Comparison of ENCODE assay signal across 9 mouse cellular contexts in the genomic region with DNA sequence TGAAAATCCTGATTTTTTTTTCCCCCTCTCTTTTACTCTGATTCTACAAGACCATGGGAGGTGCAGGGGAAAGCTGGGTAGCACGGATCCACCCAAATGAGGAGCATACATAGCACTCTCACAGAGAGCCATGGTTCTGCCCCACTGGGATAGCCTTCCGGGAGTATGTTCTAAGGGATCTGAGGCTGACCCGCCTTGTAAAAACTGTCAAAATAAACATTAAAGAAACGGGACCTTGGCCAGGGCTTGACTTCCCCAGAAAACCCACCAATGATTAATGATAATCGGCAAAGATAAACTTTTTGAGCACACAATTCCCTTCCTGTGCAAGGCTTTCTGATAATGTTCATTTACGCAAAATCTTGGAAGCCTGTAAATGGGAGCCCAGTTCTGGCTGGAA. TPM values are rescaled to one million over a fixed set of nuclear protein-coding genes. Genes with fewer than 3 reads are reported as not detected.
DNase-seq lines count a peak whose midpoint lies in the region; ATAC-seq and TF ChIP-seq lines count a peak whose summit lies in the region.
"Not testable (repeated sequence)": the region's sequence is repeated elsewhere in the genome, so short reads cannot be mapped to it uniquely, and the experiment has no call there.
"Had no signal": no experiment of that assay in that cellular context is flagged by ENCODE, and none has a peak within 500 bp of the region (broad histone marks: within the 10 kb centered on the region; RNA-seq: fewer than 3 reads in every experiment).

No protein-coding gene starts in this region.

- not testable (repeated sequence) for TF ChIP-seq EP300 in lung, postnatal 0 days (IDR thresholded peaks at IDR 0.05)

- WGBS in lung, postnatal 0 days, result 25% methylated on average over 5 of the region's 6 CpGs
- WGBS in stomach, embryonic 16.5 days, result 21% methylated on average over 6 of the region's 6 CpGs

- not testable (repeated sequence) for H3K27me3 ChIP-seq in lung, postnatal 0 days (replicated peaks; ENCODE audit: insufficient read depth, low read length); stomach, embryonic 16.5 days (ENCODE audit: control insufficient read depth, insufficient read depth, low read length)

- H3K9me3 ChIP-seq in lung, postnatal 0 days (ENCODE audit: low read length); stomach, embryonic 16.5 days (replicated peaks; ENCODE audit: control insufficient read depth, low read length): not testable (repeated sequence)

- TF ChIP-seq CTCF in lung, postnatal 0 days (IDR thresholded peaks at IDR 0.05), result not testable (repeated sequence)

- ATAC-seq in lung, postnatal 0 days; stomach, embryonic 16.5 days (ENCODE audit: insufficient read depth, low FRiP score): not testable (repeated sequence)

- H3K4me1 ChIP-seq in lung, postnatal 0 days (ENCODE audit: insufficient read depth, low read depth, low read length); stomach, embryonic 16.5 days (ENCODE audit: control insufficient read depth, insufficient read depth, low read length): not testable (repeated sequence)

- not testable (repeated sequence) for H3K9ac ChIP-seq in lung, postnatal 0 days (replicated peaks; ENCODE audit: low read depth); stomach, embryonic 16.5 days (ENCODE audit: low read length)

- not testable (repeated sequence) for H3K27ac ChIP-seq in lung, postnatal 0 days (ENCODE audit: low read length)
- peak overlapping the region; percentile 46; the same call in 1 of the 2 replicates for H3K27ac ChIP-seq in stomach, embryonic 16.5 days (ENCODE audit: low read length)

- peak; percentile 35 for DNase-seq in adrenal gland, postnatal 14 days
- DNase-seq in heart, adult 11 months, result peak; percentile 94
- peak; percentile 47 to 52 for DNase-seq in heart, adult 9 months (ENCODE audit: low spot score in 2 of 2)
- peak; percentile 24 for DNase-seq in kidney, postnatal 10 days
- peak; percentile 4 for DNase-seq in lung, postnatal 0 days (ENCODE audit: low spot score)
- peak; percentile 46 for DNase-seq in lung, postnatal 4 days

- not testable (repeated sequence) for H3K36me3 ChIP-seq in lung, postnatal 0 days (ENCODE audit: insufficient read depth, low read length); stomach, embryonic 16.5 days (ENCODE audit: control insufficient read depth, insufficient read depth, low read length)

- H3K4me2 ChIP-seq in lung, postnatal 0 days (replicated peaks; ENCODE audit: low read depth, low read length); stomach, embryonic 16.5 days (ENCODE audit: low read depth, low read length): not testable (repeated sequence)

- H3K4me3 ChIP-seq in lung, postnatal 0 days (ENCODE audit: low read depth, low read length); stomach, embryonic 16.5 days (replicated peaks; ENCODE audit: low read length): not testable (repeated sequence)

RNA-seq across cellular contexts. Expression of gene Sytl3, which starts 1.7 kb away (rescaled TPM):
- 0.85 and 1.5 TPM in 2 replicates for total RNA-seq in adrenal gland, postnatal 14 days (2021)
- polyA plus RNA-seq in lung, postnatal 0 days (2015; fragmentation: Nextera tagmentation; extraction: Ambion mirVana), result 0.40 and 0.67 TPM in 2 replicates
- polyA plus RNA-seq in stomach, embryonic 16.5 days (2015; fragmentation: Nextera tagmentation; extraction: Ambion mirVana), result 1.1 and 1.3 TPM in 2 replicates
- polyA plus RNA-seq: forebrain, embryonic 11.5 days; heart, embryonic 13.5 days had no signal

RNA-seq across cellular contexts. Expression of gene Dynlt1f, which starts 4.9 kb away (rescaled TPM):
- total RNA-seq in adrenal gland, postnatal 14 days (2021), result 105 and 109 TPM in 2 replicates
- polyA plus RNA-seq in lung, postnatal 0 days (2015; fragmentation: Nextera tagmentation; extraction: Ambion mirVana), result 185 and 188 TPM in 2 replicates
- polyA plus RNA-seq in stomach, embryonic 16.5 days (2015; fragmentation: Nextera tagmentation; extraction: Ambion mirVana), result 211 and 215 TPM in 2 replicates

RNA-seq across cellular contexts. Expression of gene Dynlt1c, which starts 59.1 kb away (rescaled TPM):
- total RNA-seq in adrenal gland, postnatal 14 days (2021), result 9.2 and 16.4 TPM in 2 replicates
- polyA plus RNA-seq in lung, postnatal 0 days (2015; fragmentation: Nextera tagmentation; extraction: Ambion mirVana), result 29.1 and 30.1 TPM in 2 replicates
- polyA plus RNA-seq in stomach, embryonic 16.5 days (2015; fragmentation: Nextera tagmentation; extraction: Ambion mirVana), result 34.9 and 35.7 TPM in 2 replicates

Comparison
In these comparisons a context has a peak if more than half of its experiments do, and no peak if none do; other contexts are left out.
1. DNase-seq: peak in every context shown above with its lines; median percentile 94 in heart, adult 11 months; 50 in heart, adult 9 months; 46 in lung, postnatal 4 days; 35 in adrenal gland, postnatal 14 days; 24 in kidney, postnatal 10 days; 4 in lung, postnatal 0 days.